Comparison of ENCODE assay signal across 11 mouse cellular contexts in genomic region chr10:96980832-96981515, GRCm38 (mm10).
DNase-seq lines count a peak whose midpoint lies in the region; ATAC-seq lines count a peak whose summit lies in the region.
"Had no signal": no experiment of that assay in that cellular context is flagged by ENCODE, and none has a peak within 500 bp of the region (broad histone marks: within the 10 kb centered on the region; RNA-seq: fewer than 3 reads in every experiment).

No protein-coding gene starts in this region.

- no peaks in the 10 kb centered on the region for H3K27me3 ChIP-seq in forebrain, embryonic 11.5 days (ENCODE audit: control insufficient read depth, insufficient read depth, low read length)
- H3K27me3 ChIP-seq in intestine, embryonic 14.5 days (replicated peaks; ENCODE audit: control insufficient read depth, insufficient read depth, low read length), result no peaks in the 10 kb centered on the region
- no peaks in the 10 kb centered on the region for H3K27me3 ChIP-seq in neural tube, embryonic 14.5 days (ENCODE audit: control insufficient read depth, insufficient read depth, low read length)
- H3K27me3 ChIP-seq: CH12.LX; embryonic facial prominence, embryonic 15.5 days; megakaryocyte, embryonic 14.5 days had no signal

- no peak overlapping the region for H3K4me3 ChIP-seq in forebrain, embryonic 11.5 days (ENCODE audit: low read depth, low read length)
- no peak overlapping the region for H3K4me3 ChIP-seq in intestine, embryonic 14.5 days (ENCODE audit: low read depth, low read length)
- no peak overlapping the region for H3K4me3 ChIP-seq in neural tube, embryonic 14.5 days (ENCODE audit: low read depth, low read length)
- H3K4me3 ChIP-seq: embryonic facial prominence, embryonic 15.5 days; megakaryocyte, embryonic 14.5 days had no signal

- no peaks in the 10 kb centered on the region for H3K36me3 ChIP-seq in forebrain, embryonic 11.5 days (ENCODE audit: control insufficient read depth, insufficient read depth, low read length)
- no peaks in the 10 kb centered on the region for H3K36me3 ChIP-seq in intestine, embryonic 14.5 days (ENCODE audit: control insufficient read depth, insufficient read depth, low read length)
- H3K36me3 ChIP-seq in neural tube, embryonic 14.5 days (ENCODE audit: control insufficient read depth, insufficient read depth, low read length), result no peaks in the 10 kb centered on the region
- H3K36me3 ChIP-seq: embryonic facial prominence, embryonic 15.5 days had no signal

- H3K27ac ChIP-seq in forebrain, embryonic 11.5 days (ENCODE audit: low read depth, low read length), result peak overlapping the region; percentile 75; the same call in 1 of the 2 replicates
- H3K27ac ChIP-seq in intestine, embryonic 14.5 days (ENCODE audit: low read depth), result 0 out of 2 replicates have a peak overlapping the region, but pooled peaks have one; percentile 16
- peak overlapping the region; percentile 45; the same call in 1 of the 2 replicates for H3K27ac ChIP-seq in neural tube, embryonic 14.5 days (ENCODE audit: low read depth, low read length)
- H3K27ac ChIP-seq: embryonic facial prominence, embryonic 15.5 days had no signal

- ATAC-seq in forebrain, embryonic 11.5 days (replicated peaks; ENCODE audit: low FRiP score), result peak; percentile 93
- peak; percentile 60; the same call in 1 of the 2 replicates for ATAC-seq in intestine, embryonic 14.5 days (replicated peaks; ENCODE audit: low FRiP score, low TSS enrichment, low read depth)
- ATAC-seq in neural tube, embryonic 14.5 days (ENCODE audit: low read depth), result peak; percentile 88

- 19% methylated on average over 9 of the region's 9 CpGs for WGBS in forebrain, embryonic 11.5 days
- WGBS in intestine, embryonic 14.5 days, result 76% methylated on average over 9 of the region's 9 CpGs
- 15% methylated on average over 9 of the region's 9 CpGs for WGBS in neural tube, embryonic 14.5 days

- H3K4me1 ChIP-seq in forebrain, embryonic 11.5 days (replicated peaks; ENCODE audit: control insufficient read depth, insufficient read depth, low read length), result peaks cover 8% of the 10 kb centered on the region; the same call in 1 of the 2 replicates
- no peaks in the 10 kb centered on the region for H3K4me1 ChIP-seq in intestine, embryonic 14.5 days (replicated peaks; ENCODE audit: control insufficient read depth, insufficient read depth, low read length)
- no peaks in the 10 kb centered on the region for H3K4me1 ChIP-seq in neural tube, embryonic 14.5 days (ENCODE audit: control insufficient read depth, insufficient read depth, low read length)
- H3K4me1 ChIP-seq: megakaryocyte, embryonic 14.5 days had no signal

- peak; percentile 12 for DNase-seq in embryo, embryonic 10 days (ENCODE audit: low spot score)
- DNase-seq in forebrain, embryonic 11.5 days (ENCODE audit: low spot score), result peak; percentile 70
- DNase-seq in intestine, embryonic 14.5 days (ENCODE audit: low spot score), result no peak
- no peak for DNase-seq in cerebellum, adult 11-12 months
- DNase-seq in cerebellum, postnatal 25 days, result no peak
- no peak for DNase-seq in ovary, postnatal 14 days (ENCODE audit: low spot score)
- DNase-seq: kidney, postnatal 14 days had no signal

- H3K9me3 ChIP-seq in forebrain, embryonic 11.5 days (ENCODE audit: control insufficient read depth, low read length), result no peaks in the 10 kb centered on the region
- no peaks in the 10 kb centered on the region for H3K9me3 ChIP-seq in intestine, embryonic 14.5 days (ENCODE audit: control insufficient read depth, low read length)
- H3K9me3 ChIP-seq in neural tube, embryonic 14.5 days (ENCODE audit: control insufficient read depth, low read length), result no peaks in the 10 kb centered on the region
- H3K9me3 ChIP-seq: embryonic facial prominence, embryonic 15.5 days had no signal

- no peak overlapping the region; the same call in 1 of the 2 replicates for H3K9ac ChIP-seq in forebrain, embryonic 11.5 days (ENCODE audit: low read length)
- no peak overlapping the region for H3K9ac ChIP-seq in intestine, embryonic 14.5 days (ENCODE audit: low read length)
- H3K9ac ChIP-seq in neural tube, embryonic 14.5 days (replicated peaks; ENCODE audit: low read depth, low read length), result no peak overlapping the region
- H3K9ac ChIP-seq: embryonic facial prominence, embryonic 15.5 days had no signal

- H3K4me2 ChIP-seq in forebrain, embryonic 11.5 days (ENCODE audit: low read depth, low read length, severe bottlenecking), result 0 out of 2 replicates have a peak overlapping the region, but pooled peaks have one; percentile 22
- no peak overlapping the region for H3K4me2 ChIP-seq in intestine, embryonic 14.5 days (ENCODE audit: low read length)
- no peak overlapping the region for H3K4me2 ChIP-seq in neural tube, embryonic 14.5 days (ENCODE audit: low read depth, low read length)
- H3K4me2 ChIP-seq: embryonic facial prominence, embryonic 15.5 days had no signal

Comparison
In these comparisons a context has a peak if more than half of its experiments do, and no peak if none do; other contexts are left out.
1. DNase-seq: peak in embryo, embryonic 10 days (single experiment) and forebrain, embryonic 11.5 days (single experiment); none in intestine, embryonic 14.5 days (single experiment), cerebellum, adult 11-12 months (single experiment), cerebellum, postnatal 25 days (0 of 2) and ovary, postnatal 14 days (single experiment).
2. H3K27ac ChIP-seq: peak in every context shown above with its lines; median percentile 75 in forebrain, embryonic 11.5 days; 45 in neural tube, embryonic 14.5 days; 16 in intestine, embryonic 14.5 days.
3. Peak in every context shown above with its lines, with median percentiles within 50 percentile points of each other: ATAC-seq.